Mouse (Mus musculus) right cerebral cortex, postnatal 14 days (tissue): ENCODE data around the gene Otud7b.

ENCODE experiments used
- DNase-seq: peaks from one replicate; pipeline ENCODE4 v3.0.0; 2022

The Otud7b gene

DNA sequence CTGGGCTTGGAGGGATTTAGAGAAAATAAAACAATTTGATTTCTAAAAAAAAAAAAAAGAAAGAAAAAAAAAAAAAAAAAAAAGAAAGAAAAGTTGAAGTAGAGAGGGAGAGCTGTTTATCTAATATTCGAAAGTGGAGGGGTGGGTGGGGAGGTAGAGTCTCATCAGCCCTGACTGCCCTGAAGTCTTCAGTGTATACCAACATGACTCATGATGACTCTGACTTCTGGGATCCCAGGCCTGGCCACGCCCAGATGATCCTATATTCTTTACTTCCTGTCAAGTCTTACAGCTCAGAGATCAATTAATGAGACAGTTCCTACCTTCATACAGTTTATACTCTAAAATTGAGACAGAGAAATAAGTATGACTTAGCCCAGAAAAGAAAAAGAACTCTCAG, 17.1 kb upstream of the Otud7b start:
- DNase-seq = no peak

DNA sequence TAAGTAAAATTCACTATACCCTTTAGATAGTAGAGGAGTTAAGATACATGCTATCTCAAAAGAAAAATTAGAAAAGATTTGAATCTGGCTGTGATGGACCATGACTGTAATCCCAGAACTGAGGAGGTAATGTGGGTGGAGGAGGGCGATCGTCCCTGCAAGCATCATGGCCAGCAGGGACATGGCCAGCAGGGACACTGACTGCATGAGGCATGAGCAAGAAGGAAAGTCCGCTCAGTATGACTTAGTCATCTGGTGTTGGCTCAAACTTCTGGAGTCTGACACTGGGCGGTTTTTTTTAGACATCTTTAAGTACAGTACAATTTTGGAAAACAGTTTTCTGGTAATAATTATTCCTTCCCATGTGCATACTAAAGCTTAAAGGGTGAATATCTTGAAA, 16.5 kb upstream of the Otud7b start:
- no peak for DNase-seq

DNA sequence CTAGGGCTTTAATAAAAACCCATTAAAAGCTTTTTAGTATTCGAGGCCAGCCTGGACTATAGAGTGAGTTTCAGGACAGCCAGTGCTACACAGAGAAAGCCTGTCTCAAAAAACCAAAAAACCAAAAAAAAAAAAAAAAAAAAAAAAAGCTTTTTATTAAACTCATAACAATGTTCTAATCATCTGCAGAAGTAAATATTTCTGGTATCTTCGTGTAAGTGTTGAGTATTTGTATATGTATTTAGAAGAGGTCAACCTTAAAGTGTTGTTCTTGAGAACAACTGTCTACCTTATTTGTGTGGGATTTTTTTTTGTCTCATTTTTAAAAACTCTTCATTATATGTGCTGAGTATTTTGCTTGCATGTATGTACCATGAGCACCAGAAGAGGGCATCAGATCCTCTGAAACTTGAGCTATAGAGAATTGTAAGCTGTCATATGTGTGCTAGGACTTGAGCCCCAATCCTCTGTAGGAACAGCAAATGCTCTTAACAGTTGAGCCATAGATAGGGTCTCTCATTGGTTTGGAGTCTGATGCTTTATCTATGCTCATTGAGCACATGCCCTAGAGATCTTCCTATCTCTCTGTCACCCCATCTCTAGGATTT, 14.3 kb upstream of the Otud7b start:
- DNase-seq = no peak

DNA sequence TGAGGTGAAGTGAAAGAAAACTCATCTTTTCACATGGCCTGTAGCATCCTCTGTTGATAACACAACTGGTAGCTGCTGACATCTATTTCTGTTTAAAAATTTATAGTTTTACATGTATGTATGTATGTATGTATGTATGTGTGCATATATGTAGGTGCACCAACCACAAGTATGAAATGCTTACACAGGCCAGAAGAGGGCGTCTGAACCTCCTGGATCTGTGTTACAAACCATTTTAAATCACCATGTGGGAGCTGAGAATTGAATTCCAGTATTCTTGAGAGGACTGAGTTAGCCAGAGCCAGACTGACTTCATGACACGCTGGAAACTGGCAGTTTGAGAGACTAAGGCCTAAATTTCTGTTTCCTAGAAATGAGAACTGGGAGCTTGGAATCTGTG, 13.2 kb upstream of the Otud7b start:
- no peak for DNase-seq

DNA sequence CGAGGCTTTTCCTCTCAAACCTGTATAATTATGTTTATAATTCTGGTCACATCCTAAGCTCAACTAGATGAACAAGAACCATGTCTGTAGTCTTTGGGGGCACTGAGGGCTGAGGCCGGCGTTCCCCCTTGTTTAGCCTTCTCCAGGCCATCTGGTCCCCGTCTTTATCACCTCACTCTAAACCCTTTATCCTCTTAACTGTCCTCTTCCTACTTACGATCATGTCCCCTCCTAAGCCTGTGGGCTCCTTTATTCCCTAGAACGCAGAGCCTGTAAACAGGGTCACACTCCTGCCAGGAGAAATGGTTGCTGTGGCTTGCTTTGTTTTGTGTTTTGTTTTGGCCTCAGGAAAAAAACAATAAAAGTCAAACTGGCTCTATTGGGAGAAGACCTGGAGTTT, 12.4 kb upstream of the Otud7b start:
- no peak for DNase-seq

DNA sequence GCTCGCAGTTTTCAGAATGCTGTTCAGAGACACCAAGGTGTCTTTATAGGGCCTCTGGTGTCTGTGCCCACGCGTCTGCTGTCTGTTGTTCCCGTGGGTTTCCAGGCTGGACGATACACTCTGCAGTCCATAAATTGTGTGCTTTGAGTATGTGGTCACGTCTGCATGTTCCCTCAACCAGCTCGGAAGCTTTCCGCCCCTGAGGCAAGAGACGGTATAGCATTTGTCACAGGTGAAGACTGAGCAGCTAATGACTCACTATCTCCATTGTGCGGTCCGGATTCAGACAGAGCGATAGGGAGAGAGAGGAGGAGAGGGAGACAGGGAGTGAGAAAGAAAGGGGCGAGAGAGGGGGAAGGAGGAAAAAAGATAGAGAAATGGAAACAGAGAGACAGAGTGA, 10.8 kb upstream of the Otud7b start:
- DNase-seq = no peak

DNA sequence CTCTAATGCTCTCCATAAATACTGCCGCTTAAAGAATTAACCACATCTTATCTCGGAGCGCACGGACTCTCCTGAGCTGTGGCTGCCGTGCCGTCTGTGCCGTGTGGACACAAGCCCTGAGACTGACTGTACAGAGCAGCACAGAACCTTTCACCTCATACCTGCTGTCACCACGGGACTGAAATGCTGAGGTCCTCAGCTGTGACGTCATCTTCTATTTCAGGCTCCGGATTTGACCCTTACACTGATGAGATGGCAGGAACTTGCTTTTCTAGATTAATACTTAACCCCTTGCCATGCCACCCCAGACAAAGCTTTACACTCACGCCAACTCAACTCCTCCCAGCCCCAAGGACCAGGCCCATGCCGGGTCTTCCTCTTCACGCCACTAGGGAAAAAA, 10.1 kb upstream of the Otud7b start:
- DNase-seq = no peak

DNA sequence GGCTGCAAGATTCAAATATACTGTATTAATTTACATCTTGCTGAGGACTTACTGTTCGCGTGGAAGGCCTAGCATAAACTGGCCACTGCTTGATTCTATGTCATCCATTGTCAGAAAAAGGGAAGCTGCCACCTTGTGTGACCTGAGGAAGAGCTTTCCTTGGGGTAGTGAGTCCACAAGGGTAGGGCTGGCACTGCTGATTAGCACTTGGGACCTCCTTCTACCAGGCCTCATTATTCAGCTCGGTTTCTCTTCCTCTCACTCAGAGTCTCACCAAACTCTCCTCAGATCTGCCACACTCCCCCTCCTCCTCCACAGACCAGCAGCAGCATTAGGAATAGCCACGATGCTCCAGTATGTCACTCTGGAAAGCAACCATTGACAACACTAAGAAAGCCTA, 6.2 kb upstream of the Otud7b start:
- no peak for DNase-seq

DNA sequence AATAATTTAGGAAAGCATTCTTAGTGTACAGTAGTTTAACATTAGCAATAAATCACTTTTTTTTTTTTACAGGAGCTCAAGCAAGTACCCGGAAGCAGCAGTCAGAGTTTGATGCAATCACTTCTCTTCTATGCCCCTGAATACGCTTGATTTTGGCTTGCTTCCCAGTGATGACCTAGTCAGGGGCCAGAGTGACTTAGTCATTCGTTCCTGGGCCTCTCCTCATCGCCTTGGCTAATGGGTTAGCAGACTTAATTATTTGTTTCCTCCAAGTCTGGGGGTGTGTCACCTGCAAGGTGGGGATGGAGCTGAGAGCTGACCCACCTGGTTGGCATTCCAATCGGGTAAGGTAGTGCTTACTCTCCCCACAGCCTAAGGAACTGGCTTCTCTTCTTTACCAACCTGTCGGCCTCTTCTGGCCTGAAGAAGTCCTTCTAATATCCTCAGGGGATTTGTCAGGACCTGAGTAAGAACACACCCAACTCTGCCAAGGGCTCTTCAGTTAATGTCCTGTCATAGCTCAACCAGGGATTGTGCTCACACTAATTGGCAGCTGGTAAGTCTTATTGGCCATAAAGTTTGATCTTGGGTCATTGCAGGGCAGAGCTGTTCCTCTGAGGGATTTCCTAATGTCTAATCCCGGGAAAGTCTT, 5.6 kb upstream of the Otud7b start:
- DNase-seq = no peak

DNA sequence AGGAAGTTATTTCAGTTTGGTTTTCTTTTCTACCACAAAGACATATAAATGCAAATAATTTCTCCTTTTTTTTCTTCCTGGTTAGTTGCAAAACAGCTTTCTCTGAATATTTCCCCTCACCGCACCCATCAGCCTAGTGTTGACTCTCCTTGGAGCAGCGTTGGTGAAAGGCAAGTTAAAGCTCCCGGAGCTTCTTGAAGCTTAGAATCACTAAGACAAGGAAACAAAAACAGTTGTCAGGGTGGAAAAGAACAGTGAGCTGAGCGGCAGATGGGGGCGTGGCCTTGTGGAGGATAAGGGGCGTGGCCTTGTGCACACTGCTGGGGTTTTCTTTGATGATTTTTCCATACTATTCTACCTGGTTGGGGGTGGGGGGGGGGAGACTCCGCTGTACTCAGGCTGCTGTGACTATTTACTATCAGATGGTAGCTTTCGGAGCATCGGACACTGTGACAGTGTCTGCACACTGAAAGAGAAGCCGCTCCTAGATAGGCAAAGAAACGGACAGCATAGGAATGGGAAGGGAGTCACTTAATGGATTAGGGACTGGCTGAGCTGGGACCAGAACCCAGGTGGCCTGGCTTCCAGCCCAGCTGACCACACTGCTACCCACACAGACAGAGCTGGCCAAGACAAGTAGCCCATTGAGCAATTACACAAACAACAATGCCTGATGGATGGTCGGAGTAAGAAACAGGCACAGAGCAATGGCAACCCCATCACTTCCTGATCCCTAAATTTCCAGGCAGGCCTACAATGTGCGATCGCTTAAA, 2.0 kb upstream of the Otud7b start:
- DNase-seq = peak; percentile 33

DNA sequence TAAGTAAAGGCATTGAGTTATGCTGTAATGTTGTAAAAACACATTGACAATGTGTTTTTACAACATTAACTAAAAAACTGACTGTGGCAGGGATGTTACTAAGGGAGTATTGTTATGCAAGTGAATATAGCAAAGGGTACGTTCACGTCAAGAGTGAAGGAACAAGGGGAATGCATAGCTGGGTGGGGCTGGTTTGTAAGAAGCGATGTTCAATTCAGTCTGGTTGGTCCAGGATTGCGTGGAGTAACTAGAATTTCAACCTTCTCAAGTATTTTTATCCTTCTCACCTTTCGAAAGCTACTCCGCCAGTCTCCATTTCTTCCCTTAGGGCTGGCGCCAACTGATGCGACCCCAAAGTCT, 446 bp upstream of the Otud7b start:
- no peak for DNase-seq

DNA sequence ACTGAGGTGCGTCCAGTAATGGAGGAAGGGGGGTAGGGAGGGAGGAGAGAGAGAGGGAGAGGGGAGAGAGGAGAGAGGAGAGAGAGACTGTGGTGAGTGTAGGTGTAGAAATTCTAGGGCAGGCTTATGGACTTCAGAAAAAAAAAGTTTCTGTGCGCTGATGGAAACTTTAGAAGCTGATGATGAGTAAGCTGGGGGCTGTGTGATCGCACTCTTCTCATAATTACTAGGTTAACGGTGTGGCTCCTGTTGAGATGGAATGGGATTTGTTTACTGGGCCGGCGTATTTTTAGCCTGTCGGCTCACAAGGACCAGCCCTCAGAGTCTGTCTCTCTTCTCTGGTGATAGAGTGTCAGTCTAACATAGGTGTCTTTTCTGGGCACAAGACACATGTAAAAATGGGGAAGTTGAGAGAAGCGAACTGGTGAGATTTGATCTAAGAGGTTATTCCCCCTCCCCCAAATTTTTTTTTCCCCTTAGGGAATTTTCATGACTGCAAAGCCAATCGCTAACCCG, 963 bp downstream of the Otud7b start:
- no peak for DNase-seq

DNA sequence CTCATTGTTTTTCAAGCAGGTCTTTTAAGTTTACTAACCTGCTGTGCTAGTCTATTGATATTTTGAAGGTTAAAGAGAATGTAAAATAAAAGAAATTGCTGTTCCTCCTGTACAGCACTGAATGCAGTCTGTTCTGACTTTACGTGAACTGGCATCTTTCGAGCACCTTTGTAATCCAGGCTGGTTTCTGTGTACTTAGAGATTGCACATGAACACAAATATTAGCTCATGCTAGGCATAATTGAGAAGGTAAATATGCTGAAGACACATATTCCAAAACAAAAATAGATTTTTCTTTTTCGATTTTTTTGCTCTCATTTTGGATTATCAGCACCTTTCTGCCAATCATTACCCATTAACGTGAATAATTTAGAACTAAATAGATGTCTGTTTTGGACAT, 1.8 kb downstream of the Otud7b start:
- DNase-seq = no peak

DNA sequence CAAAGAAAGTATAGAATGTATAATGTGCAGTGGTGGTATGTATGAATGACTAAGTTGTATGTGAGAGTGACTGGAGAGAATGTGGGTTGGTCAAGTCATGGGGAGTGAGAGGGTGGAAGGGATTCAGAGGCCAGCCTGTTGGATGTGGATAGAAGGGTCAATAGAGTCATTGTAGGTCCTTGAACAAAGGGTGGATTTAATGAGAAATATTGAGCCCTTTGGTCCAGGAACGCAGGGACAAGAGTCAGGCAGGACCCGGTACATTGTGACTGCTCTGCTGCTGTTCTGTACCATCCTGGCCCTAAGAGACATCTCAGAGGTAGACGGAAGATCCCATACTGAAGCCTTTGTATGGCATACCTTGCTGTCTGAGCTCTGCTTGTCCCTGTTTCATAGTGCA, 4.0 kb downstream of the Otud7b start:
- no peak for DNase-seq

DNA sequence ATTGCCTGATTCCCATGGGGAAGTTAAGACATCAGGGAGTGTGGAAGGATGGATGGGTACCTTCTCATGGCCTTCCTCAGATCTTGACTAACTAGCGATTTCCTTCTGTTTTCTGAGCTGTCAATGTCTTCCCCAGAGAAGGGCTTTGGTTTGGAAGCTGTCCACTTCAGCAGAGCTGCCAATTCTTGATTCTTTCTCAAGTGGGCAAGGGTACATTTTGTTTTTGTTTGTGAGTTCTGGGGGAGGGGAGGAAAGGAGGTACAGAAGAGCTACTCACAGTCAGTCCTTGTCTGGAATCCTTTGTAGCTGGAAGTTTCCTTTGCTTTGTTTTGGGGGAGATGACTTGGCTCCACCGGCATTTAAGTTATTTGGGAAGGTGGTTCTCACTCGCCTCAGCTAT, 8.9 kb downstream of the Otud7b start:
- DNase-seq = no peak

DNA sequence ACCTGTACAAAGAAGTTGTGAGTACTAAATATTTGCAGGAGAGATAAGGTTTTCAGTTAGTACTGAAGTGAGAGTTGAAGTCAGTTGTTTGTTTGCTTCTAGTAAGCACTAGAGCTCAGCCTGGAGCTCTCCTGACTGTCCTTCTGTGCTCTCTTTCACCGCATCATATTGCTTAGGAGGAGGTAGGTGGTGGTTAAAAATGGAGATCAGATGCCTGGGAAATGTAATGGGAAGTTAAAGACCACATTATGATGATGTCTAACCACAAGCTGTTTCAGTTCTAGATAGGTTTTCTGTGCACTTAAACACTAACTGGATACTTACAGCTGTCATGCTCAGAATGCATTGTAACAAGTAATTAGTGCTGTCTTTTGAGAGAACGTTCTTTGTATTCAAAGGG, 13.8 kb downstream of the Otud7b start:
- DNase-seq = no peak

DNA sequence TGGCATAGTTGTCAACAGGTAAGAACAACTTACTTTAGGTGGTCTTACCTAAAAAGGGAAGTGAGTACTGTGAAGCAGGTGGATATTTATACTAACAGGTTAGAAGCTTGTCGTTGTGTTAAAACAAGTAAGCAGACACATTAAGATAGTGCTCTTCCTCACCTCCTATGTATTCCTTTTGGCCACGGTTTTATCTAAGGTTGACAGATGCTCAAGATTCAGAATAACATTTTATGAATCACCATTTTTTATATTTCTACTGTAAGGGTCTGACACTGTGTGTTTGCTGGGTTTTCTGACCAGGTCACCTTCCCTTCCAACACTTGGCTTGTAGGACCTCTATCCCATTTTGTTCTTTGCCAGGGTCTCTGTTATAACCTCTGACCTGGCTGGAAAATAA, 14.4 kb downstream of the Otud7b start:
- DNase-seq = no peak

DNA sequence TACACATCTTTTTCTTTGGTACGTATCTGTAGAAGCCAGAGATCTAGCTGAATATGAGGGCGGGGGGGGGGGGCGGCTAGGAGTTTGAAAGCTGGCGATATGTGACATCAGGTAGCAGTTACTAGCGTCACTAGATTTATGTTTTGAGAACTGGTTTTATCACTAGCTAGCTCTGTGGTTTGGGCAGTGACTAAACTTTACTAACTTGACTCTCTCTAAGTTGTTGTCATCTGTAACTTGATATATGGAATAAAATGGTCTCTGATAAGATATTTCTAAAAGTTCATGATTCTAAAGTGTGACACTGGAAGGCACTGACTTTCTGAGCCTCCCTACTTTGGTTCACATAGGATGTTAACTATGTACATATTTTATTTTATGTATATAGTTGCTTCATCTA, 19.9 kb downstream of the Otud7b start:
- no peak for DNase-seq

DNA sequence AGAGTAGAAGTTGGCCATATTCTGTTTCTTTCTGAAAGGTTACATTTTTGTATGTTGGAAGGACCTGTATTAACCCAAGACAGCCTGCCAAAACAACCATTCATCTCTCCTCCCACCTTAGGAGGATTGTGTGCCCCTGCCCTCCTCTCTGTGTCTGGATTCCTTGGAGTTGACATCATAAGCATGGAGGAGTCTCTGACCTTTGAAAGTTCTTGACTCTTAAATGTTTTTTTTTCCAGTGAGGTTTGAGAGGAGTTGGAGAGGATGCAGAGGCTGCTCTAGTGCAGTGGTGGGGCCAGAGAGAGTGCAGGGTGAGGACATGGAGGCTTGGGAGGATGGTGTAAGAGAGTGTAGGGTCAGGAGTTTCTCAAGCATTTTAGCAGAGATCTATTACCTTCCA, 23.8 kb downstream of the Otud7b start:
- DNase-seq = no peak

DNA sequence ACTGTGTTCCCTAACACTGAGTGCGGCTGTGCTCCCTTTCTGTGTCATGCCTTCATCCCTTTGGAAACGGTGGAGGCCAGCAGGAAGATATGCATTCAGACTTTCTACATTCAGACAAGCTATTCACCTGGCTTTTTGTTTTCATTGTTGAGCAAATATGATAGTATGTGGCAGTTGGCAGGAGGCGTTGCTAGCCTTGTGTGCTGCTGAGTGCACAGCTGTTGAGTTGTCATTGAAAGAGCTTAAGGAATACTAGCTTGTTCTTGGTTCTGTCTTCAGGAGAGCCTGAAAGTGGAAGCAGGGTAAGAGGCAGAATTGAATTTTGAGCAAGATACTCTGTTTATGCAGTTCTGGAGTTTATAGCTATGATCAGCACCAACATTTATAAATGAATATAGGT, 28.2 kb downstream of the Otud7b start:
- no peak for DNase-seq

DNA sequence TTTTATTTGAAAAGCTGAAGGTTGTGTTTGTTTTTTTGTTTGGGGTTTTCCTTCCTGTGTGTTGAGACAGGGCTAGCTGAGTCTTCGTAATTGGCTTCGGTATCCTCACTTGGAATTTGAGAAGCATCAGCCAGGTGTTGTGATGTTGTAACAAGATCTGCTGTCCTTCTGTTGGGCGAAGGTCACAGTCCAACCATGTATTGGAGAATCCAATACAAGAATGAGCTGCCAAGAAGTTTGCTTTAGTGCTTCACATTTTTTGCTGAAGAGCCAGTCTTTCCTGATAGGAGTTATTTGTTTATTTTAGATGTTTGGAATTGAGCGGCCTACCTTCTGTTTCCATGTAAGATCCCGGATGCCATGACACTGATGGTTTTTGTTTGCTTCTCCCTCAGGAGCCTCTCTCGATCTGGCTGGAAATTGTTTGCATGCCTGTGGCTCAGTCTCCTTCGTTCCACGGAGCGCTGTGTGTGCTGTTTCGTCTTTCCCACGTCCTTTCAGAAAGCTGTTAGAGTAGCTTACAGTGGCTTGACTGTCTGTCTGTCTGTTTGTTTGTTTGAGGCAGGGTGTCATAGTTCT, 29.1 kb downstream of the Otud7b start:
- no peak for DNase-seq

DNA sequence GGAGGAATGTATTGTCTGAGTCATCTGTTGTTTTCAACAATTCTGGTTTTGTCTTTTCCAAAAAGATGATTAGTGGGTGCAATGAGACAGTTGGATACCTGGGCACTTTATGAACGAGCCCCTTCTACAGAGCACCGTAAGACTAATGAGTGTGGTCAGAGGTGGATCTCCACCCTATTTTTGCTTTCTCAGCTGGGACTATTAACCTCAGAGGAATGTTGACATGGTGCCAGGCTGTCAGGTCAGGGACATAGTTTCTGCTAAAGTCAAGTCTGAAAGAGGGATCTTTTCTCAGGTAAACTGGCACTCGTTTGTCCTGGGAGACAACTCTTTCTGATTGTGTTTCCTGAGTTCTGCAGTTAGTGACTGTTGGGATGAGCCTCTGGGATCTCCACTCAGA, 30.7 kb downstream of the Otud7b start:
- no peak for DNase-seq

DNA sequence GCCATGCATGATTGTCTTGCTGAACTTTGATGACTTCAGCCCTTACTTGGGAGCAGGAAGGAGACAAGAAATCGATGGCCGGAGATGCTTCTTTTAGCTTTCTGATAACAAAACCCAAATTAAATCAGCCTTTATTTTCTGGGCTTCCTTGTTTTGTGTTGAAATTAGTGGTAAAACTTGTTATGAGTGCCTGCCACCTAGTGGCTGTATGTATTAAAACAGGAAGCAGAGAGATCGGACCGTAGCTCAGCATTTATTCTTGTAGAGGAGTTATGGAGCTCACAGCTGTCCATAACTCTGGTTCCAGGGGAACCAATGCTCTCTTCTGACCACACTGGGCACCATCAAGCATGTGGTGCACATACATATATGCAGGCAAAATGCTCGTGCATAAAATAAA, 43.6 kb downstream of the Otud7b start:
- no peak for DNase-seq

DNA sequence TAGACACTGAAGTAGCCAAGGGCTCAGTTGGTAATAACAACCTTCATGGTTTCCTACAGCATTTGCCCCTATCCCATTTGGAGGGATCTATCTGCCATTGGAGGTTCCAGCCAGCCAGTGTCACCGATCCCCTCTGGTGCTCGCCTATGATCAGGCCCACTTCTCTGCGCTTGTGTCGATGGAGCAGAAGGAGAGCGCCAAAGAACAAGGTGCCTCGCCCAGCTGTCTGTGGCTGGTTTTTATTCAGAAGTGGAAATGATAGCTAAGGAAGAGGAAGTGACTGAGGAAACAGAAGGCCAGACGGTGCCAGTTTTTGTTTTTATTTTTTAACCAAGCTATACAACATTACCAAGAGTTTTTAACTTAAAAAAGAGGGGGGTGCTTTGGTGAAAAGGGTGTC, 47.5 kb downstream of the Otud7b start:
- DNase-seq = no peak
